Mouse (Mus musculus) Patski (cell line): Measurements from ENCODE around the gene Faap100. TPM values are rescaled to one million over a fixed set of nuclear protein-coding genes. Genes with fewer than 3 reads are reported as not detected.

Experiments used
- ATAC-seq: fragments of 100-300 bp; one replicate; pipeline ENCODE4 v1.8.0; 2021
- CTCF ChIA-PET: fragments of 350-600 bp; sonication (Branson Sonifier 250); formaldehyde crosslinking; loops from one replicate; lab custom pipeline; 2022; ENCODE audit warnings: inconsistent platforms; lab: Charles Lee
- POLR2A ChIA-PET: fragments of 350-600 bp; sonication (Branson Sonifier 250); formaldehyde crosslinking; loops from one replicate; lab custom pipeline; 2022; ENCODE audit warnings: antibody characterized with exemption, inconsistent platforms; lab: Charles Lee
- DNase-seq: peaks from one replicate; pipeline ENCODE4 v3.0.0-alpha.2; 2011; ENCODE audit warnings: low read depth, low spot score
- H3K27me3 ChIP-seq: fragments of 371-371 bp; one replicate; pipeline ENCODE4 v1.5.1; 2021
- CTCF ChIP-seq: fragments of 100-300 bp; IDR thresholded peaks from one replicate; pipeline ENCODE4 v1.5.1; 2021
- in situ Hi-C: fragments of 300-500 bp; cut with MboI; formaldehyde crosslinking; loops from 3 replicates; pipeline ENCODE4 v1.11.1; 2018; ENCODE audit warnings: low pct_unique_long_range_greater_than_20kb, mixed read lengths
- polyA plus RNA-seq: library from polyadenylated mRNA; unstranded; gene quantifications from one replicate; pipeline ENCODE4 v1.2.3, GENCODE M21; 2021

Gene Faap100
- polyA plus RNA-seq, 1 experiment from 2014 or later: 15.1 TPM

DNA sequence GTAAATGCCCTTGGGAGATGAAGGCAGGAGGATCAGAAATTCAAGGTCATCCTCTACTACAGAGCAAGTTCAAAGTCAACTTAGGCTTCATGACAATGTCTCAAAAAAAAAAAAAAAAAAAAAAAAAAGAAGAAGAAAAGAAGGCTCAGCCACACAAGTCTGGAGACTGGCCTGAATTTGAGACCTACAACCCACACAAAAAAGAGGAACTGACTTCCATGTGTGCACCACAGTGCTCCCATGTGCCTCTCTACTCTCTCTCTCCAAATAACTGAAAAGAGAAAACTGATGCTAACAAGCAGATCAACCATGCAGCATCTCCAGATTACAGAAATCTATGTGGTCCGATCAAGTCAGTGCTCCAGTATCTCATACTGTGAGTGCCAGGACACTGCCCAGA lies 26.2 kb upstream of the Faap100 start:
- ChIA-PET CTCF (no interaction called here), POLR2A (interaction anchor here (1.0 kb wide), 1 partner anchor 8 kb away, joined by 4 read pairs; no protein-coding TSS in a partner anchor)
- in situ Hi-C loops: no loop called here
- no peaks in the 10 kb centered on the region for H3K27me3 ChIP-seq
- ATAC-seq (no peak), DNase-seq (no peak)
- TF ChIP-seq CTCF: no peak

- in situ Hi-C loops: no loop called here
- no peaks in the 10 kb centered on the region for H3K27me3 ChIP-seq
- ChIA-PET POLR2A (no interaction called here), CTCF (no interaction called here)
- DNase-seq (no peak), ATAC-seq (no peak)
- no peak for TF ChIP-seq CTCF
These were observed 20.8 kb upstream of the Faap100 start for GRCm38 (mm10) chr11:120399319-120399718.

GRCm38 (mm10) chr11:120397602-120398001 lies 19.0 kb upstream of the Faap100 start:
- in situ Hi-C loops: no loop called here
- POLR2A ChIA-PET: no interaction called here
- no peaks in the 10 kb centered on the region for H3K27me3 ChIP-seq
- CTCF ChIA-PET: interaction anchor here (1.0 kb wide), 1 partner anchor 9 kb away, joined by 3 read pairs; no protein-coding TSS in a partner anchor
- ATAC-seq (no peak), DNase-seq (no peak)
- no peak for TF ChIP-seq CTCF

DNA sequence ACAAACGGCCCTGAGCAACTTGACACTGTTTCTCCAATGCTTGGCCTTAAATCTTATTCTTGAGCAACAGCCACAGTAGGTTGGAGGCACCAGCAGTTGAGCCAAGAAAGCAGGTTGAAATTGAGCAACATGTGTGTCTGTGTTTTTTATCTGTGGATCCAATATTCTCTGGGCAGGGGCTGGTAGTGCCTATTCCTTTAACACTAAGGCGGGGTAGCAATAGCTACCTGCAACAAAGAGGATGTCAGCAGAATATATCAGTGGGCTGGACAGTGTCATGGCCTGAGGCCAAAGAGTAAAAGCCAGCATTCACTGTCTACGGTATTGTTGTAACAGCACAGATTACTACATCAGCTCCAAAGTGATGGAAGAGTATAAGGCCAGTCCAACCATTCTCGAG lies 17.1 kb upstream of the Faap100 start:
- no peaks in the 10 kb centered on the region for H3K27me3 ChIP-seq
- POLR2A ChIA-PET: no interaction called here
- DNase-seq: no peak
- CTCF ChIA-PET: no interaction called here
- in situ Hi-C loops: no loop called here
- ATAC-seq: no peak
- TF ChIP-seq CTCF: no peak

DNA sequence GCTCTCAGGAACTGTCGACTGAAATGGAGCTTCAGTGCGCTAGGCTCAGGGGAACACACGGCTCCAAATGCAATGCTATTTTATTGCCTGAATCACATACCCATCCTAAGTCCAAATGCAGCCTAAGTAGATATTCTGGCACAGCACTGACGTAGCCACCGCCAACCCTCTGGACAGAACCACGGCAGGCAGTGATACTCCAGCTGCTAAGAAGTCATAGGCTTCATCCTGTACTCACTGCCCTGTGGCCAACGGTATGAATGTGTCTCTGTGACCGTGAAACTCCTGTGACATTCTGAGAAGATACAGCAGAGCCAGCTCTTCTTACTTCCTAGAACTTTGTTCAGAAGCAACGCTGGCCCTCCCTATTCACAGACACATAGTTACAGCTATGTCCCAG lies 10.0 kb upstream of the Faap100 start:
- POLR2A ChIA-PET: interaction anchor here (0.6 to 0.9 kb wide), 4 partner anchors 8 to 36 kb away, joined by 3 to 8 read pairs (median 3); no protein-coding TSS in a partner anchor
- no peak for DNase-seq
- no peaks in the 10 kb centered on the region for H3K27me3 ChIP-seq
- in situ Hi-C loops: no loop called here
- CTCF ChIA-PET: interaction anchor here (0.8 to 1.3 kb wide), 2 partner anchors 10 to 35 kb away, joined by 3 to 4 read pairs; partner anchors contain the start of gene Faap100
- ATAC-seq: no peak
- TF ChIP-seq CTCF: no peak

- POLR2A ChIA-PET: no interaction called here
- DNase-seq: no peak
These were observed 8.6 kb upstream of the Faap100 start for GRCm38 (mm10) chr11:120387157-120387556.

GRCm38 (mm10) chr11:120386632-120387031 lies 8.1 kb upstream of the Faap100 start:
- POLR2A ChIA-PET: no interaction called here
- in situ Hi-C loops: no loop called here
- no peaks in the 10 kb centered on the region for H3K27me3 ChIP-seq
- ATAC-seq (no peak), DNase-seq (no peak)
- CTCF ChIA-PET: no interaction called here
- TF ChIP-seq CTCF: no peak

More at GRCm38 (mm10) chr11:120387157-120387556, 8.6 kb upstream of the Faap100 start:
- CTCF ChIA-PET: no interaction called here
- in situ Hi-C loops: no loop called here
- TF ChIP-seq CTCF: no peak
- H3K27me3 ChIP-seq: no peaks in the 10 kb centered on the region
- no peak for ATAC-seq

DNA sequence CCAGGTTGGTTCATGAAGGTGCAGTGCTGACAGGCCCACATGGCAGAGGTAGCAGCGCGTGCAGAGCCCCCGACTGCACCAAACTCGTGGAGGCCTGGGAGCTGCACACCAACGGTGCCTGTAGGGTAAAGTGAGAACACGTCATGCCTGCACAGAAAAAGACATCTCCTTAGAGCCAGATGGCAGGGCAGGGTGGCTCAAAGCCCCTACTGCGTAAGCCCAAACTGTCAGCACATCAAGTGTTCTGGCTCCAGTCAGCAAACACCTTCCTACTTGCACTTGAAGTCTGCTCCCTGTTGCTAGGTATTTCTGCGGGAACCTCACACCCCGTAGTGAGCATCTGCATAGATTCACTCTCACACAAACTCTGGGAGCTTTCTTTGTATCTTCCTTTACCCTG lies 3.9 kb upstream of the Faap100 start:
- ATAC-seq: no peak
- CTCF ChIA-PET: interaction anchor here (1.0 kb wide), 1 partner anchor 12 kb away, joined by 4 read pairs; no protein-coding TSS in a partner anchor
- H3K27me3 ChIP-seq: no peaks in the 10 kb centered on the region
- in situ Hi-C loops: no loop called here
- DNase-seq: no peak
- POLR2A ChIA-PET: no interaction called here
- TF ChIP-seq CTCF: no peak

GRCm38 (mm10) chr11:120381157-120381556 lies 2.6 kb upstream of the Faap100 start:
- no peak for DNase-seq
- no peak for ATAC-seq
- in situ Hi-C loops: no loop called here
- no peaks in the 10 kb centered on the region for H3K27me3 ChIP-seq
- no peak for TF ChIP-seq CTCF
- CTCF ChIA-PET: interaction anchor here (0.7 kb wide), 1 partner anchor 10 kb away, joined by 3 read pairs; no protein-coding TSS in a partner anchor
- POLR2A ChIA-PET: no interaction called here

DNA sequence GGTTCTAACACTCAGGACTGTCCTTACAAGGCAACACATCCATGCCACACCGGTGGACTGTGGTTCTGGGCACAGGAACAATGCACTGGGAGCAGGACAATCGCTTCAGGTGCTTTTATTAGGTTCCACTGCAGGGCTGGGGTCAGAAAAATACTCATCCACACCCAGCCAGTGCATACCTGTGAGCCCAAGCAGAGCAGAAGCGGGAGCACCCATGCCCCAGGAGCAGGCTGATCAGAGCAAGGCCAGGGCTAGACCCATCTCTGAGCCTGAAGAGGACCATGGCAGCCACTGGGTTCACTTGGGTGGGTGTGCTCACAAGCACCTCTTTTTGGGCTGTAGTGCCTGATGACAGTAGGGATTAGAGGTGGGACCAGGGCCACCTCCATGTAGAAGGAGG lies 1.7 kb upstream of the Faap100 start:
- TF ChIP-seq CTCF: no peak
- no peaks in the 10 kb centered on the region for H3K27me3 ChIP-seq
- ChIA-PET POLR2A (interaction anchor here (1.1 to 1.3 kb wide), 2 partner anchors 8 to 12 kb away, joined by 3 read pairs; no protein-coding TSS in a partner anchor), CTCF (no interaction called here)
- DNase-seq (no peak), ATAC-seq (no peak)
- in situ Hi-C loops: no loop called here

- H3K27me3 ChIP-seq: no peaks in the 10 kb centered on the region
- in situ Hi-C loops: no loop called here
- ATAC-seq (no peak), DNase-seq (no peak)
- TF ChIP-seq CTCF: no peak
- CTCF ChIA-PET: interaction anchor here (1.1 to 1.5 kb wide), 3 partner anchors 10 to 28 kb away, joined by 3 to 4 read pairs (median 3); no protein-coding TSS in a partner anchor
- POLR2A ChIA-PET: interaction anchor here (1.1 to 1.7 kb wide), 3 partner anchors 8 to 26 kb away, joined by 3 to 5 read pairs (median 3); no protein-coding TSS in a partner anchor
These were observed 443 bp downstream of the Faap100 start for GRCm38 (mm10) chr11:120378031-120378610.
